Mouse (Mus musculus): ENCODE measurements around the gene Pafah1b2. TPM values are rescaled to one million over a fixed set of nuclear protein-coding genes. Genes with fewer than 3 reads are reported as not detected.
A peak's percentile ranks its signal among the peaks of the same experiment; 100 is the strongest.

The Pafah1b2 gene
- polyA plus RNA-seq (2014; fragmentation: Nextera tagmentation; extraction: Ambion mirVana): 156 and 172 TPM in 2 replicates

- no peaks in the 10 kb centered on the region for H3K9me3 ChIP-seq (ENCODE audit: control insufficient read depth, low read length)
- DNase-seq (ENCODE audit: low spot score) (peak; percentile 96), ATAC-seq (replicated peaks; ENCODE audit: low FRiP score, low TSS enrichment, low read depth) (peak; percentile 85)
- peaks cover 37% of the 10 kb centered on the region for H3K4me1 ChIP-seq (replicated peaks; ENCODE audit: control insufficient read depth, insufficient read depth, low read length)
- peak within 1 kb of the TSS; percentile 91 for H3K27ac ChIP-seq (ENCODE audit: low read depth)
- peak within 1 kb of the TSS; percentile 97 for H3K4me3 ChIP-seq (ENCODE audit: low read depth, low read length)
- no peaks in the 10 kb centered on the region for H3K36me3 ChIP-seq (ENCODE audit: control insufficient read depth, insufficient read depth, low read length)
- peak within 1 kb of the TSS; percentile 96 for H3K4me2 ChIP-seq (ENCODE audit: low read length)
- H3K9ac ChIP-seq (ENCODE audit: low read length): peak within 1 kb of the TSS; percentile 98
- WGBS: 2% methylated on average over 60 of the region's 78 CpGs
- no peaks in the 10 kb centered on the region for H3K27me3 ChIP-seq (replicated peaks; ENCODE audit: control insufficient read depth, insufficient read depth, low read length)
These were observed at the start of gene Pafah1b2, which contains the start of gene Sik3 for GRCm38 (mm10) chr9:46012091-46013008. Pafah1b2 (minus strand) TSS chr9:46012690. Sik3 (plus strand) TSS chr9:46012820.

- no peaks in the 10 kb centered on the region for H3K27me3 ChIP-seq (replicated peaks; ENCODE audit: control insufficient read depth, insufficient read depth, low read length)
- DNase-seq (ENCODE audit: low spot score) (no peak), ATAC-seq (replicated peaks; ENCODE audit: low FRiP score, low TSS enrichment, low read depth) (no peak)
- no peaks in the 10 kb centered on the region for H3K9me3 ChIP-seq (ENCODE audit: control insufficient read depth, low read length)
- no peak overlapping the region for H3K9ac ChIP-seq (ENCODE audit: low read length)
- H3K27ac ChIP-seq (ENCODE audit: low read depth): no peak overlapping the region
- H3K36me3 ChIP-seq (ENCODE audit: control insufficient read depth, insufficient read depth, low read length): no peaks in the 10 kb centered on the region
- H3K4me2 ChIP-seq (ENCODE audit: low read length): no peak overlapping the region
- WGBS: 65% methylated on average over 9 of the region's 9 CpGs
- H3K4me1 ChIP-seq (replicated peaks; ENCODE audit: control insufficient read depth, insufficient read depth, low read length): 0 out of 2 replicates have a peak, but pooled peaks cover 3% of the 10 kb centered on the region
- H3K4me3 ChIP-seq (ENCODE audit: low read depth, low read length): no peak overlapping the region
These were observed 49.4 kb upstream of the Pafah1b2 start for GRCm38 (mm10) chr9:46061696-46062425.

- no peaks in the 10 kb centered on the region for H3K27me3 ChIP-seq (replicated peaks; ENCODE audit: control insufficient read depth, insufficient read depth, low read length)
- H3K4me1 ChIP-seq (replicated peaks; ENCODE audit: control insufficient read depth, insufficient read depth, low read length): peaks cover 3% of the 10 kb centered on the region; the same call in 1 of the 2 replicates
- no peaks in the 10 kb centered on the region for H3K9me3 ChIP-seq (ENCODE audit: control insufficient read depth, low read length)
- H3K27ac ChIP-seq (ENCODE audit: low read depth): no peak overlapping the region
- no peak overlapping the region for H3K9ac ChIP-seq (ENCODE audit: low read length)
- no peak overlapping the region for H3K4me2 ChIP-seq (ENCODE audit: low read length)
- H3K36me3 ChIP-seq (ENCODE audit: control insufficient read depth, insufficient read depth, low read length): no peaks in the 10 kb centered on the region
- DNase-seq (ENCODE audit: low spot score) (no peak), ATAC-seq (replicated peaks; ENCODE audit: low FRiP score, low TSS enrichment, low read depth) (no peak)
- WGBS: 81% methylated on average over 2 of the region's 2 CpGs
- no peak overlapping the region for H3K4me3 ChIP-seq (ENCODE audit: low read depth, low read length)
These were observed 47.8 kb upstream of the Pafah1b2 start for GRCm38 (mm10) chr9:46060249-46060648.

- Histone ChIP-seq H3K27ac (ENCODE audit: low read depth) (no peak overlapping the region), H3K9ac (ENCODE audit: low read length) (no peak overlapping the region), H3K36me3 (ENCODE audit: control insufficient read depth, insufficient read depth, low read length) (no peaks in the 10 kb centered on the region), H3K4me3 (ENCODE audit: low read depth, low read length) (no peak overlapping the region), H3K4me2 (ENCODE audit: low read length) (no peak overlapping the region), H3K27me3 (replicated peaks; ENCODE audit: control insufficient read depth, insufficient read depth, low read length) (no peaks in the 10 kb centered on the region), H3K4me1 (replicated peaks; ENCODE audit: control insufficient read depth, insufficient read depth, low read length) (peaks cover 6% of the 10 kb centered on the region; the same call in 1 of the 2 replicates), H3K9me3 (ENCODE audit: control insufficient read depth, low read length) (no peaks in the 10 kb centered on the region)
- ATAC-seq (replicated peaks; ENCODE audit: low FRiP score, low TSS enrichment, low read depth) (no peak), DNase-seq (ENCODE audit: low spot score) (no peak)
- 86% methylated on average over 3 of the region's 3 CpGs for WGBS
These were observed 45.6 kb upstream of the Pafah1b2 start for GRCm38 (mm10) chr9:46058065-46058464.

- no peak overlapping the region for H3K4me3 ChIP-seq (ENCODE audit: low read depth, low read length)
- 84% methylated on average over 9 of the region's 9 CpGs for WGBS
- H3K9me3 ChIP-seq (ENCODE audit: control insufficient read depth, low read length): no peaks in the 10 kb centered on the region
- DNase-seq (ENCODE audit: low spot score) (no peak), ATAC-seq (replicated peaks; ENCODE audit: low FRiP score, low TSS enrichment, low read depth) (no peak)
- no peaks in the 10 kb centered on the region for H3K36me3 ChIP-seq (ENCODE audit: control insufficient read depth, insufficient read depth, low read length)
- H3K4me2 ChIP-seq (ENCODE audit: low read length): no peak overlapping the region
- H3K27ac ChIP-seq (ENCODE audit: low read depth): no peak overlapping the region
- H3K27me3 ChIP-seq (replicated peaks; ENCODE audit: control insufficient read depth, insufficient read depth, low read length): no peaks in the 10 kb centered on the region
- H3K4me1 ChIP-seq (replicated peaks; ENCODE audit: control insufficient read depth, insufficient read depth, low read length): peaks cover 16% of the 10 kb centered on the region
- H3K9ac ChIP-seq (ENCODE audit: low read length): no peak overlapping the region
These were observed 40.6 kb upstream of the Pafah1b2 start for GRCm38 (mm10) chr9:46053014-46053666.

- no peak overlapping the region for H3K4me3 ChIP-seq (ENCODE audit: low read depth, low read length)
- ATAC-seq (replicated peaks; ENCODE audit: low FRiP score, low TSS enrichment, low read depth) (no peak), DNase-seq (ENCODE audit: low spot score) (no peak)
- no peak overlapping the region for H3K4me2 ChIP-seq (ENCODE audit: low read length)
- no peaks in the 10 kb centered on the region for H3K36me3 ChIP-seq (ENCODE audit: control insufficient read depth, insufficient read depth, low read length)
- peaks cover 16% of the 10 kb centered on the region; the same call in 1 of the 2 replicates for H3K4me1 ChIP-seq (replicated peaks; ENCODE audit: control insufficient read depth, insufficient read depth, low read length)
- 82% methylated on average over 8 of the region's 8 CpGs for WGBS
- no peaks in the 10 kb centered on the region for H3K27me3 ChIP-seq (replicated peaks; ENCODE audit: control insufficient read depth, insufficient read depth, low read length)
- no peak overlapping the region for H3K27ac ChIP-seq (ENCODE audit: low read depth)
- no peak overlapping the region for H3K9ac ChIP-seq (ENCODE audit: low read length)
- H3K9me3 ChIP-seq (ENCODE audit: control insufficient read depth, low read length): no peaks in the 10 kb centered on the region
These were observed 37.7 kb upstream of the Pafah1b2 start for GRCm38 (mm10) chr9:46050203-46050602.

GRCm38 (mm10) chr9:46049525-46049924 is 37.0 kb upstream of the Pafah1b2 start:
- Histone ChIP-seq H3K36me3 (ENCODE audit: control insufficient read depth, insufficient read depth, low read length) (no peaks in the 10 kb centered on the region), H3K27ac (ENCODE audit: low read depth) (no peak overlapping the region), H3K4me3 (ENCODE audit: low read depth, low read length) (no peak overlapping the region), H3K9me3 (ENCODE audit: control insufficient read depth, low read length) (no peaks in the 10 kb centered on the region), H3K4me1 (replicated peaks; ENCODE audit: control insufficient read depth, insufficient read depth, low read length) (peaks cover 13% of the 10 kb centered on the region; the same call in 1 of the 2 replicates), H3K9ac (ENCODE audit: low read length) (no peak overlapping the region), H3K27me3 (replicated peaks; ENCODE audit: control insufficient read depth, insufficient read depth, low read length) (no peaks in the 10 kb centered on the region), H3K4me2 (ENCODE audit: low read length) (no peak overlapping the region)
- no peak for ATAC-seq (replicated peaks; ENCODE audit: low FRiP score, low TSS enrichment, low read depth)
- DNase-seq (ENCODE audit: low spot score): no peak
- WGBS: 70% methylated on average over 7 of the region's 7 CpGs

Data from intestine, embryonic 14.5 days (tissue).